Mouse (Mus musculus) MEL (cell line): ENCODE results near the gene Tmeff1.

ENCODE experiments used
- CHD1 ChIP-seq: IDR thresholded peaks from 2 replicates; pipeline ENCODE4 v1.6.1; 2012; ENCODE audit warnings: low read depth, mild to moderate bottlenecking, inconsistent platforms, low read length, improper control_type of control experiment
- CTCF ChIP-seq, 3 experiments: IDR thresholded peaks in 2 of 3; conservative IDR thresholded peaks in 1 of 3; 2 replicates each; pipeline ENCODE4 v1.5.1; 2011 to 2012; ENCODE audit warnings: low read length in 3 of 3, low read depth in 2 of 3, mild to moderate bottlenecking in 2 of 3, improper control_type of control experiment in 1 of 3, inconsistent platforms in 1 of 3, mixed read lengths in 1 of 3, moderate library complexity in 1 of 3; ENCODE audit not compliant: control insufficient read depth in 1 of 3, insufficient read depth in 1 of 3, poor library complexity in 1 of 3, severe bottlenecking in 1 of 3
- GATA1 ChIP-seq: IDR thresholded peaks from 2 replicates; pipeline ENCODE4 v1.6.1; 2011; ENCODE audit warnings: low read depth, low read length, improper control_type of control experiment
- POLR2A ChIP-seq, 2 experiments: IDR thresholded peaks; 2 replicates each; pipeline ENCODE4 v1.6.1; 2011 to 2012; ENCODE audit warnings: low read length in 2 of 2, mild to moderate bottlenecking in 2 of 2, control low read depth in 1 of 2, improper control_type of control experiment in 1 of 2, low read depth in 1 of 2, moderate library complexity in 1 of 2; ENCODE audit not compliant: control insufficient read depth in 1 of 2, insufficient read depth in 1 of 2, poor library complexity in 1 of 2
- RAD21 ChIP-seq: IDR thresholded peaks from 2 replicates; pipeline ENCODE4 v1.6.1; 2011; ENCODE audit warnings: mild to moderate bottlenecking, low read depth, low read length, improper control_type of control experiment
- TAL1 ChIP-seq: IDR thresholded peaks from 2 replicates; pipeline ENCODE4 v1.6.1; 2012; ENCODE audit warnings: mild to moderate bottlenecking, inconsistent platforms, low read length, moderate library complexity, mixed read lengths

DNA sequence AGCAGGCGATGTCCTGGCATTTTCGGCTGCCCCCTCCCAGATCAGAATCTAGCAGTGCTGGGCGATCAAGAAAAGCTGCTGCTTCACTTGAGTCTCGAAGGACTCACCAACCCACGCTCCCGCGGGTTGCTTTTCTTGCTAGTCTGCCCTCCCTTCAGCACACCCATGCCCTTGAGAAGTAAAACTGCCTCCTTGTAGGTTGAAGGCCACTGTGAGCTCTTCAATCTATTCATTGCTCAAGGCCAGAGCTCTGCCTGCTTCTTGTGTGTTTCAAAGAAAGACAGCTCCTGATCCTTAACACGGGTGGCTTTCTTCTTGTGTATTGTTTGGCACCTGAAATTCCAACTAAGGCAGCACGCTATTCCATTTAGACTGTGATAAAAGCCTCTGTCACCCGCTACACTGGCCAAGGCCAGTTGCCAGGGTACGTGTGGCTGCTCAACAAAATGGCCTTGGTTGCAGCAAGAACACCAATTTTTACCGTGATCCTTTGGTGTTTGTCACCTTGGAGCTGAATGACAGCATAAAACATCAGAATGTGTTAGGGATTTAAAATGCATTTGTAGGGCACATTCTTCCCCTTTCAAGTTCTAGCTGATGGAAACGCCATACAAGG lies 91.7 kb downstream of the Tmeff1 start:
- TF ChIP-seq CTCF (IDR thresholded peaks at IDR 0.05 in 2 of 3, conservative IDR thresholded peaks at IDR 0.05 in 1 of 3; ENCODE audit: control insufficient read depth in 1 of 3, insufficient read depth in 1 of 3, low read depth in 2 of 3, low read length in 3 of 3, poor library complexity in 1 of 3, severe bottlenecking in 1 of 3), result no peak
- TF ChIP-seq POLR2A (IDR thresholded peaks at IDR 0.05; ENCODE audit: control insufficient read depth in 1 of 2, insufficient read depth in 1 of 2, low read depth in 1 of 2, low read length in 2 of 2, poor library complexity in 1 of 2), result no peak
- TF ChIP-seq TAL1, result no peak
- no peak for TF ChIP-seq RAD21
- no peak for TF ChIP-seq CHD1
- no peak for TF ChIP-seq GATA1
